Mouse (Mus musculus): ENCODE measurements around the gene Clcf1. TPM values are rescaled to one million over a fixed set of nuclear protein-coding genes. Genes with fewer than 3 reads are reported as not detected.
A peak's percentile ranks its signal among the peaks of the same experiment; 100 is the strongest.

The Clcf1 gene
- not detected in 2 replicates for polyA plus RNA-seq (2012; ENCODE audit: insufficient read depth, insufficient read length, missing spikeins)

GRCm38 (mm10) chr19:4214071-4214770 lies at the start of gene Clcf1, which contains the start of gene AC109138.7:
TSS of gene Clcf1 (plus strand) at chr19:4214238.
TSS of gene AC109138.7 (plus strand) at chr19:4214357.
- Histone ChIP-seq H3K4me3 (ENCODE audit: insufficient read depth, low read depth, low read length) (peak within 1 kb of the TSS; percentile 85), H3K27ac (replicated peaks; ENCODE audit: low read depth, low read length) (no peak within 1 kb of the TSS), H3K4me1 (ENCODE audit: control insufficient read depth, insufficient read depth, insufficient read length, low read length) (no peaks in the 10 kb centered on the region)

DNA sequence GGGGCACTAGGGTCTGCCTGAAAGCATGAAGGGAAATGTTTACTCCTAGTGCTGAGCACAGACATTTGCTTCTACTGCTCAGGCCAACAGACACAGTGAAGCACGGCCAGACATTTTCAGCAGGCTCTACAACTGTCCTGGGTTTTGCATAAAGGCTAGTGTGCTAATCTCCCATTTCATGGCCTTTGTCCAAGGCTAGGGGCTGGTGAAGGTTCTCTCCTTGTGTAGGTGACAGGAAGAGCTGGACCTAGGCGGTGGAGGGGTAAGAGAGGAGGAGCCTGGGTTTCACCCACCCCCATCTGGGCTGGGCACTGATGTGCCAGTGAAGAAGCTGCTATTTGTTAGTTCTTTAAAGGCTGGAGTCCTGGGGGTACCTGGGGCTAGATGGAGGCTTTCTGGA lies 49.3 kb upstream of the Clcf1 start:
- no peak overlapping the region for H3K27ac ChIP-seq (replicated peaks; ENCODE audit: low read depth, low read length)
- no peak overlapping the region for H3K4me3 ChIP-seq (ENCODE audit: insufficient read depth, low read depth, low read length)
- peaks cover 7% of the 10 kb centered on the region for H3K4me1 ChIP-seq (ENCODE audit: control insufficient read depth, insufficient read depth, insufficient read length, low read length)

DNA sequence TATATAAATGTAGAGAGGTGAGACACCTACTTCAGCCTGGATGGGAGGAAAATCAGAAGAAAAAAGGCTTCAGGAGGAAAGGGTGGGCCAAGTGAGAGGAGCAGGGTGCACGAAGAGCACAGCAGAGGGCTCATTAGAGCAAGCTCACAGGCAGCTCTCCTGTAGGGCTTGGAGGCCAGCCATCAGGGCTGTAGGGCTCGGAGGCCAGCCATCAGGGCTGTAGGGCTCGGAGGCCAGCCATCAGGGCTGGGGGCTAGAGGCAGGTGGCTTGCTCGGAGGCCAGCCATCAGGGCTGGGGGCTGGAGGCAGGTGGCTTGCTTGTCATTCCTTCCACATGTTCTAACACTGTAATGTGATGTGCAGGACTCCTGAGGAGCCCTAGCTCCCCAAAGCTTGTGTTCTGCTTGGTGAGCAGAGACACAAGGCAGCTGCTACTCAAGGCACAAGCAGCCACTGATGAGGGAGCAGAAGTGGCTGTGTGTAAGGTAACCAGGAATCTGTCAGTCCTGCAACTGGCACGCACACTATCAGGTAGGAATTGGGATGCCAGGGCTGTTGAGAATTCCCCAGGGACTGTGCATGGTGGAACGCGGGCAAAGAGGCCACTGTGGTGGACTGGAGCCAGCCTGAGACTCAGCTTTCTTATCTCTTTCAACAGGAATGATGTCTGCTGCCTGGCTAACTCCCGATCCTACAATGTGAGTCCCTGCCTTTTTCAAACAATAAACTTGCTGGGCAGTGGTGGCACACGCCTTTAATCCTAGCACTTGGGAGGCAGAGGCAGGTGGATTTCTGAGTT lies 47.2 kb upstream of the Clcf1 start:
- no peak overlapping the region for H3K4me3 ChIP-seq (ENCODE audit: insufficient read depth, low read depth, low read length)
- H3K4me1 ChIP-seq (ENCODE audit: control insufficient read depth, insufficient read depth, insufficient read length, low read length) = peaks cover 18% of the 10 kb centered on the region
- H3K27ac ChIP-seq (replicated peaks; ENCODE audit: low read depth, low read length) = no peak overlapping the region

- Histone ChIP-seq H3K4me1 (ENCODE audit: control insufficient read depth, insufficient read depth, insufficient read length, low read length) (peaks cover 11% of the 10 kb centered on the region), H3K4me3 (ENCODE audit: insufficient read depth, low read depth, low read length) (peak overlapping the region; percentile 60), H3K27ac (replicated peaks; ENCODE audit: low read depth, low read length) (peak overlapping the region; percentile 78)
These were observed 44.7 kb upstream of the Clcf1 start for GRCm38 (mm10) chr19:4169378-4169784.

DNA sequence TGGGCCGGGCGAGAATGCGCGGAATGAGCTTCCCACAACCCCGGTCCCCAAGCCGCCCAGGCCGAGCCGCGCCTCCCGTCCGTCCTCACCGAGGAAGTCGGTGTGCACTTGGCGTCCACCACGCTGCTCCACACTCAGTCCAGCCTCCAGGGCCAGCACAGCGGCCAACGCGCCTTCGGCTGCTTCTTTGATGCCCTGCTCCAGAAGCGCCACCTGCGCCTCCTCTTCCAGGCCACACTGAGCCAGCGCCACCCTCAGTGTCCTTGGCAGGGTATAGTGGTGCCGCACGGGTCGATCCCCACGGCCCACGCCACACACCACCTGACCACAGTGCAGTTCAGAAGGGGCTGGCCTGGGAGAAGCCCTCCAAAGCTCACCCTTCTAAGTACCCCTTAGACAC lies 44.2 kb upstream of the Clcf1 start:
- H3K4me1 ChIP-seq (ENCODE audit: control insufficient read depth, insufficient read depth, insufficient read length, low read length) = peaks cover 11% of the 10 kb centered on the region
- H3K4me3 ChIP-seq (ENCODE audit: insufficient read depth, low read depth, low read length) = peak overlapping the region; percentile 60
- H3K27ac ChIP-seq (replicated peaks; ENCODE audit: low read depth, low read length) = peak overlapping the region; percentile 78

- H3K27ac ChIP-seq (replicated peaks; ENCODE audit: low read depth, low read length) = no peak overlapping the region
- no peak overlapping the region for H3K4me3 ChIP-seq (ENCODE audit: insufficient read depth, low read depth, low read length)
- peaks cover 11% of the 10 kb centered on the region for H3K4me1 ChIP-seq (ENCODE audit: control insufficient read depth, insufficient read depth, insufficient read length, low read length)
These were observed 43.2 kb upstream of the Clcf1 start for GRCm38 (mm10) chr19:4170723-4171392.

- H3K4me3 ChIP-seq (ENCODE audit: insufficient read depth, low read depth, low read length) = no peak overlapping the region
- 0 out of 2 replicates have a peak overlapping the region, but pooled peaks have one; percentile 4 for H3K27ac ChIP-seq (replicated peaks; ENCODE audit: low read depth, low read length)
- peaks cover 11% of the 10 kb centered on the region for H3K4me1 ChIP-seq (ENCODE audit: control insufficient read depth, insufficient read depth, insufficient read length, low read length)
These were observed 42.4 kb upstream of the Clcf1 start for GRCm38 (mm10) chr19:4171393-4172290.

GRCm38 (mm10) chr19:4172925-4173324 lies 41.1 kb upstream of the Clcf1 start:
- Histone ChIP-seq H3K4me3 (ENCODE audit: insufficient read depth, low read depth, low read length) (no peak overlapping the region), H3K4me1 (ENCODE audit: control insufficient read depth, insufficient read depth, insufficient read length, low read length) (peaks cover 11% of the 10 kb centered on the region), H3K27ac (replicated peaks; ENCODE audit: low read depth, low read length) (no peak overlapping the region)

- H3K4me3 ChIP-seq (ENCODE audit: insufficient read depth, low read depth, low read length) = peak within 1 kb of the TSS; percentile 15; the same call in 1 of the 2 replicates
- no peak within 1 kb of the TSS for H3K27ac ChIP-seq (replicated peaks; ENCODE audit: low read depth, low read length)
- H3K4me1 ChIP-seq (ENCODE audit: control insufficient read depth, insufficient read depth, insufficient read length, low read length) = peaks cover 7% of the 10 kb centered on the region; the same call in 1 of the 2 replicates
These were observed 38.6 kb upstream of the Clcf1 start, which contains the start of gene Carns1 for GRCm38 (mm10) chr19:4175368-4175947. TSS of gene Carns1 (minus strand) at chr19:4175479.

- no peak overlapping the region for H3K27ac ChIP-seq (replicated peaks; ENCODE audit: low read depth, low read length)
- H3K4me3 ChIP-seq (ENCODE audit: insufficient read depth, low read depth, low read length) = no peak overlapping the region
- no peaks in the 10 kb centered on the region for H3K4me1 ChIP-seq (ENCODE audit: control insufficient read depth, insufficient read depth, insufficient read length, low read length)
These were observed 33.6 kb upstream of the Clcf1 start for GRCm38 (mm10) chr19:4180411-4180810.

DNA sequence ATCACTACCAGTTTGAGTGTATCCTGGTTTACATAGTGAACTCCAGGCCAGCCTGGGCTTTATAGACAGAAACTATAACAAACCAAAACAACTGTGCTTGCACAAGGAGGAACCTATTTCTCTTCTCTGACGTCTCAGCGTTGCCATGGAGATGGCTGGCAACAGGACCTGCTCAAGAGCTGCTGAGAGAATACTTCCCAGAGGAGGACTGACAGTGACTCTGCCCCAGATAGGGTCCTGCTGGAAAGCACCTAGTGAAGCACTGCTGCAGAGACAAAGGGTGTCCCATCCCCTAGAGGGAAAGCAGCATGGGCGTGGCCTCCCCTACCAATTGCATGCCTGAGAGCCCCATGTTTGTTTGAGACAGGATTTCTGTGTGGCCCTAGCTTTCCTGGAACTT lies 32.1 kb upstream of the Clcf1 start:
- no peaks in the 10 kb centered on the region for H3K4me1 ChIP-seq (ENCODE audit: control insufficient read depth, insufficient read depth, insufficient read length, low read length)
- no peak overlapping the region for H3K27ac ChIP-seq (replicated peaks; ENCODE audit: low read depth, low read length)
- H3K4me3 ChIP-seq (ENCODE audit: insufficient read depth, low read depth, low read length) = no peak overlapping the region

DNA sequence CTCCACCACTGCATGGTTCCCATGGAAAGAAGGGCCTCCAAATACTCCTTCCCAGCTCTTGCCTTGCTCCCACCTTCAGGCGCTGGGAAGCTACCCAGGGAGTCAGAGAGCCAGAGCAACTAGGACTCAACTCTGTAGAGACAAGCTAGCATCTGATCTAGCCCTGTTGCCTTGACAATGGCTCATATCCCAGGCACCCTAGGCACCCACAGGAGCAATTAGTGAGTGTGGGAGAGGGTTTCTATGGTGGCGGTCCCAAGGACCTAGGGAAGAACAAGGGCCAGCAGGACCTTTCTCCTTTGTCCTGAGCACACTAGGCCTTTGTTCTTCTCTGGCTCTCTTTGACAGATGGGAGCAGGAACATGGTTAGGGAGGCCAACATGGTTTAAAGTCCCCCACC lies 30.3 kb upstream of the Clcf1 start:
- H3K27ac ChIP-seq (replicated peaks; ENCODE audit: low read depth, low read length) = no peak overlapping the region
- H3K4me1 ChIP-seq (ENCODE audit: control insufficient read depth, insufficient read depth, insufficient read length, low read length) = no peaks in the 10 kb centered on the region
- no peak overlapping the region for H3K4me3 ChIP-seq (ENCODE audit: insufficient read depth, low read depth, low read length)

GRCm38 (mm10) chr19:4184976-4185975 lies 28.8 kb upstream of the Clcf1 start:
- Histone ChIP-seq H3K4me3 (ENCODE audit: insufficient read depth, low read depth, low read length) (no peak overlapping the region), H3K4me1 (ENCODE audit: control insufficient read depth, insufficient read depth, insufficient read length, low read length) (no peaks in the 10 kb centered on the region), H3K27ac (replicated peaks; ENCODE audit: low read depth, low read length) (no peak overlapping the region)
